Mouse (Mus musculus) forebrain, embryonic 11.5 days (tissue): ENCODE data around the gene Tceal7. TPM values are rescaled to one million over a fixed set of nuclear protein-coding genes. Genes with fewer than 3 reads are reported as not detected.
"Not testable (repeated sequence)": the region's sequence is repeated elsewhere in the genome, so short reads cannot be mapped to it uniquely, and the experiment has no call there.

Experiments
- ATAC-seq: fragments of 200-750 bp; cut with Nextera tagmentation; replicated peaks from 2 replicates; pipeline ENCODE4 v1.8.0; 2017; ENCODE audit warnings: moderate TSS enrichment; ENCODE audit not compliant: low FRiP score
- DNase-seq: peaks from one replicate; pipeline ENCODE4 v3.0.0-alpha.2; 2017; ENCODE audit warnings: low spot score
- H3K27ac ChIP-seq: fragments of 300-500 bp; sonication (generic); 2 replicates; pipeline ENCODE4 v1.5.1; 2014; ENCODE audit warnings: low read depth, low read length
- H3K27me3 ChIP-seq: fragments of 300-500 bp; sonication (generic); 2 replicates; pipeline ENCODE4 v1.6.1; 2014; ENCODE audit warnings: mild to moderate bottlenecking, low read length, mixed read lengths; ENCODE audit not compliant: control insufficient read depth, insufficient read depth
- H3K36me3 ChIP-seq: fragments of 300-500 bp; sonication (generic); 2 replicates; pipeline ENCODE4 v1.6.1; 2014; ENCODE audit warnings: mild to moderate bottlenecking, low read length, moderate library complexity, mixed read lengths; ENCODE audit not compliant: control insufficient read depth, insufficient read depth
- H3K4me1 ChIP-seq: fragments of 300-500 bp; sonication (generic); replicated peaks from 2 replicates; pipeline ENCODE4 v1.6.1; 2014; ENCODE audit warnings: low read length, mixed read lengths; ENCODE audit not compliant: control insufficient read depth, insufficient read depth
- H3K4me2 ChIP-seq: fragments of 300-500 bp; sonication (generic); 2 replicates; pipeline ENCODE4 v1.6.1; 2014; ENCODE audit warnings: low read depth, mild to moderate bottlenecking, low read length, moderate library complexity, mixed read lengths; ENCODE audit not compliant: severe bottlenecking
- H3K4me3 ChIP-seq: fragments of 300-500 bp; sonication (generic); 2 replicates; pipeline ENCODE4 v1.5.1; 2014; ENCODE audit warnings: low read depth, low read length
- H3K9ac ChIP-seq: fragments of 300-500 bp; sonication (generic); 2 replicates; pipeline ENCODE4 v1.6.1; 2014; ENCODE audit warnings: low read length
- H3K9me3 ChIP-seq: fragments of 300-500 bp; sonication (generic); 2 replicates; pipeline ENCODE4 v1.6.1; 2016; ENCODE audit warnings: low read length, mixed read lengths; ENCODE audit not compliant: control insufficient read depth
- WGBS: fragments of 180-500 bp; shearing (Covaris S2); extraction: QIAGEN DNeasy Blood & Tissue Kit; methylation state at CpG from one replicate; pipeline ENCODE4 v1.1.7; 2014; 5-methylcytosine and 5-hydroxymethylcytosine counted together
- microRNA-seq: library from miRNA; unstranded; fragments of <30 nt; microRNA quantifications from one replicate; pipeline ENCODE4, GENCODE M21; 2016; ENCODE audit not compliant: insufficient number of aligned reads
- polyA plus RNA-seq: library from polyadenylated mRNA; unstranded; fragments of >200 nt; fragmentation: Nextera tagmentation; extraction: Ambion mirVana; gene quantifications from 2 replicates; pipeline ENCODE4 v1.2.1, GENCODE M21; 2014

Gene Tceal7
- polyA plus RNA-seq, 1 experiment from 2014 or later, result 1.2 TPM

DNA sequence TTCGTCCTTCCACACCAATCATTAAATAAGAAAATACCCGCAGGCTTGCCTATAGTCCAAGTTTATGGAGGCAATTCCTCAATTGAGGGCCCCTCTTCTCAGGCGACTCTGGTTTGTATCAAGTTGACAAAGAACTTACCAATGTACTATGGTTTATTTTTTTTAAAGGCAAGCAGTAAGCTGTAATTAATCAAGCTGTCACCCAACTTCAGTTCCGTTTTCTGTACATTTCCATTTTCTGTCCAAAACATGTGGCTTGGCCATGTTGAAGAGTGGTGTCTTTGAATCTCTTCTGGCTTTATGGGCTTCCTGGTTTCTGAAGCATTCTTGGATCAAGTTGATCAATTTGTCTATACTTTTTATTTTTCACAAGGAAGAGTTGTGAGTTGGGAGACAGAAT, 53.6 kb downstream of the Tceal7 start:
- no peak for ATAC-seq
- no peak overlapping the region for H3K27ac ChIP-seq
- no peak for DNase-seq
- peaks cover 2% of the 10 kb centered on the region; the same call in 1 of the 2 replicates for H3K27me3 ChIP-seq
- no peaks in the 10 kb centered on the region for H3K36me3 ChIP-seq
- H3K4me2 ChIP-seq, result no peak overlapping the region
- WGBS, result 84% methylated on average over 4 of the region's 4 CpGs
- H3K4me3 ChIP-seq, result no peak overlapping the region
- H3K4me1 ChIP-seq, result no peaks in the 10 kb centered on the region
- no peak overlapping the region for H3K9ac ChIP-seq
- H3K9me3 ChIP-seq, result no peaks in the 10 kb centered on the region

DNA sequence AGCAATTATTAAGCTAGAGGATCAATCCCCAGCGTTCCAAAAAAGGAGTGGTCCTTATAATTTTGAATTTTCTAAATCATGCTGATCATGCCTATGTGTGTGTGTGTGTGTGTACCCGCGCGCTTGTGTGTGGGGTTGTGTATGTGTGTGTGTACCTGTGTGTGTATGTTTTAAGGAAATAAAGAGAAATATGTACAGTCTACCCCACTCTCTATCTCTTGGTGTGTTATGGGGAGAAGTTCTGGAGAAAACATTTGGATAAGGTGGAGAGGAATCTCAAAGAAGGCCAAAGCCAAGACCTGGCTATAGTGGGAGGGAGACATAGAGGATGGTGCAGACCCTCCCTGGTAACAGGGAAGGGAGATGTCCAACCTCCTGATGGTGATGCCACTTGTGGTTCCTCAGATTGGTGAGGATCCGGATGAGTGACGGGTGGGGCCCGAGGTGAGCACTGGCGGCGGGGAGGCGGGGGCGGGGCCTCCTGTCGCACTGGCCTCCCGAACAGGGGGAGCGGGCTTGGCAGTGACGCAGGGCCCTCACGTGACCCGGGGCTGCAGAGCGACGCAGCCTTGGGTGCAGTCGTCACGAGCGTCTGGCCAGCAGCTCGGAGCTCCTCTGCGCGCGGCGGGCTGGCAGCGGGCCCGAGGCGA, 55.3 kb downstream of the Tceal7 start, which contains the start of gene Bex3:
Gene Bex3 (plus strand): TSS at position 511 of the 650 bp plus-strand sequence.
- H3K4me1 ChIP-seq, H3K36me3 ChIP-seq, DNase-seq, H3K27me3 ChIP-seq, H3K9me3 ChIP-seq, H3K27ac ChIP-seq: not testable (repeated sequence)
- Histone ChIP-seq H3K4me3 (peak within 1 kb of the TSS; percentile 36), H3K4me2 (peak within 1 kb of the TSS; percentile 42; the same call in 1 of the 2 replicates), H3K9ac (peak within 1 kb of the TSS; percentile 37)
- ATAC-seq, result peak; percentile 98
- WGBS, result 68% methylated on average over 4 of the region's 30 CpGs

DNA sequence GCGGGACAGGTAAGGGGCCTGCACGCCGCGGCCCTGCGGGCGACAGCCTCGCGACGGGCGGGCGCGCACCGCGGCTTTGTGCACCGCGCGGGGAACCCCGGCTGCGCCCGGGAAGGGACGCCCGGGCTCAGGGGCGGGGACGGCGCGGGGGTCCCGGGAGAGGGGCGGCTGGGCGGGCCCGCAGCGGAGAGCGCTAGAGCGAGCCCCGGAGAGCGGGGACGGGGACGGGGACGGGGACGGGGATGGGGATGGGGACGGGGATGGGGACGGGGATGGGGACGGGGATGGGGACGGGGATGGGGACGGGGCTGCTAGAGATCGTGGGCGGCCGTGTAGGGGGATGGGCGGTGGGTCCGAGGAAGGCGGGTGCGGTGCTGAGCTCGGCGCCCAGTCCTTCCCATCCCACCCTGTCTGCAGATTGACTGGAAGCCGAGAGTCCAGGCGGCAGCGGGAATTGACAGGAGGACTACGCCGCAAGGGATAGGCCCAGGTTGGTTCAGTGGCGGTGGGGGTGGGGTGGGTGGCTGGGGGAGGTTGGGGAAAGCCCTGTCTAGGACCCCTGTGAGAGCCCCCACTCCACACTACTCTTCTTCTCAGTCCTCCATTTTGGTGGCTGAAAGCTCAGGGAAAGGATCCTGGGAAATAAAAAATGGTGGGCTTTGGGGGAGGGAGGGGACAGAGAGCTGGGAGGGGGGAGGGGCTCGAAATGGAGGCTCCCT, 56.0 kb downstream of the Tceal7 start:
- H3K27ac ChIP-seq, H3K9me3 ChIP-seq, H3K36me3 ChIP-seq, H3K27me3 ChIP-seq, H3K4me1 ChIP-seq: not testable (repeated sequence)
- 16% methylated on average over 20 of the region's 60 CpGs for WGBS
- ATAC-seq (peak; percentile 57), DNase-seq (peak; percentile 57)
- peak overlapping the region; percentile 42; the same call in 1 of the 2 replicates for H3K4me2 ChIP-seq
- peak overlapping the region; percentile 37 for H3K9ac ChIP-seq
- H3K4me3 ChIP-seq, result peak overlapping the region; percentile 36

DNA sequence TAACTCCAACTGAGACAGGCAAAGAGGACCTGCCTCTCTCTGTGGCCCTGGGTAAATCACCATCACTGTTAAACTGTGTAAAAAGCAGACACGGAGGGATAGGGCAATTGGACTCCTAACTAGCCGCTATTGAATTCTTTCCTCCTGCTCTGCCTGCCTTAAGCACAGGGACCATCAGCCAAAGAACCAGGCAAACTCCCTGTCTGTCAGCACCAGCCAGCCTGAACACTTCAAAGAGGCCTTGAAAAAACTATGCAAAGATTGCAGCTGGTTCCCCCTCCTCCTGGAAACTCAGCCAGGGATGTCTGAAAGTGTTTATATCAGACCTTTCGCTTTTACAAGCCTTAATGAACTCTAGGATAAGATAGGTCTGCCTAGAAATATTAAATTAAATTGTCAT, 60.0 kb downstream of the Tceal7 start:
- 22% methylated on average over 3 of the region's 3 CpGs for WGBS
- no peak for DNase-seq

DNA sequence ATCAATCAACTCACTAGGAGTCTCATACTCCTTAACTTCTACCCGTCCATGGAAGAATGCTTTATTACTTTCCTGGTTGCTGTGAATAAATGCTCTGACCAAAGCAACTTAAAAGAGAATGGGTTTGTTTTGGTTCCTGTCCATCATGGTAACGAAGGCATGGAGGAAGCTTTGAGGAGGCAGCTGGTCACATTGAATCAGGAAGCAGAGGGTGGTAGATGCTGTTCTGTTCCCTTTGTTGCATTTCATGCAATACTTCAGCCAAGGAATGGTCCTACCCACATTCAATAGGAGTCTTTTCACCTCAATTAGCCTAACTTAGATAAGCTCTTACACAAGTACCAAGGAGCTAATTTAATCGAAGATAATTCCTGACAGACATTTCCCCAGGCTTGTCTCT, 60.8 kb downstream of the Tceal7 start:
- Histone ChIP-seq H3K4me2 (no peak overlapping the region), H3K36me3 (no peaks in the 10 kb centered on the region), H3K27ac (no peak overlapping the region), H3K9ac (no peak overlapping the region), H3K9me3 (no peaks in the 10 kb centered on the region), H3K4me1 (no peaks in the 10 kb centered on the region; the same call in 1 of the 2 replicates), H3K4me3 (no peak overlapping the region), H3K27me3 (peaks cover 6% of the 10 kb centered on the region)
- peak; percentile 63; the same call in 1 of the 2 replicates for ATAC-seq
- DNase-seq, result no peak
- WGBS, result 21% methylated on average over 3 of the region's 3 CpGs

More for the DNA sequence above, 60.0 kb downstream of the Tceal7 start:
- H3K27me3 ChIP-seq, result peaks cover 4% of the 10 kb centered on the region
- H3K4me2 ChIP-seq, result no peak overlapping the region; the same call in 1 of the 2 replicates
- H3K9me3 ChIP-seq, result no peaks in the 10 kb centered on the region
- no peak for ATAC-seq
- H3K27ac ChIP-seq, result peak overlapping the region; percentile 39; the same call in 1 of the 2 replicates
- no peaks in the 10 kb centered on the region for H3K36me3 ChIP-seq
- H3K9ac ChIP-seq, result no peak overlapping the region
- H3K4me1 ChIP-seq, result no peaks in the 10 kb centered on the region; the same call in 1 of the 2 replicates
- no peak overlapping the region for H3K4me3 ChIP-seq

Small RNA genes within 50 kb of the gene (microRNA-seq; reads per million reads assigned to microRNA genes)
- not detected for gene Mir6383

Other genes with a start within 250 kb of the Tceal7 start
- gene Arxes2, start 221.0 kb upstream of the Tceal7 start, polyA plus RNA-seq, result 117 and 122 TPM in 2 replicates
- gene Arxes1, start 181.4 kb upstream of the Tceal7 start, polyA plus RNA-seq, result 48.9 and 49.3 TPM in 2 replicates
- 302 and 303 TPM in 2 replicates for gene Bex2, start 146.5 kb upstream of the Tceal7 start, polyA plus RNA-seq
- gene Nxf3, start 129.5 kb upstream of the Tceal7 start, polyA plus RNA-seq, result not detected in 2 replicates
- gene Bex4, start 75.8 kb upstream of the Tceal7 start, polyA plus RNA-seq, result 117 and 126 TPM in 2 replicates
- 149 and 163 TPM in 2 replicates for gene Tceal8, start 42.4 kb upstream of the Tceal7 start, polyA plus RNA-seq
- 1.2 and 1.6 TPM in 2 replicates for gene Tceal5, start 10.9 kb upstream of the Tceal7 start, polyA plus RNA-seq
- gene Bex1, start 734 bp downstream of the Tceal7 start, polyA plus RNA-seq, result 135 and 136 TPM in 2 replicates
- 376 and 408 TPM in 2 replicates for gene Tceal9, start 30.3 kb downstream of the Tceal7 start, polyA plus RNA-seq
- gene Bex3, start 55.5 kb downstream of the Tceal7 start, polyA plus RNA-seq, result 662 and 667 TPM in 2 replicates